Mouse (Mus musculus) E14TG2a.4 (cell line): Measurements from ENCODE around the gene Zfp949.
A peak's percentile ranks its signal among the peaks of the same experiment; 100 is the strongest.

Experiments
- H3K27me3 ChIP-seq: 2 replicates; pipeline ENCODE4 v1.6.1; 2014; ENCODE audit warnings: low read length, control low read depth; ENCODE audit not compliant: insufficient read depth
- H3K36me3 ChIP-seq: 2 replicates; pipeline ENCODE4 v1.6.1; 2014; ENCODE audit warnings: low read length, control low read depth; ENCODE audit not compliant: insufficient read depth
- H3K4me1 ChIP-seq: replicated peaks from 2 replicates; pipeline ENCODE4 v1.6.1; 2014; ENCODE audit warnings: low read depth, low read length, control low read depth
- H3K4me3 ChIP-seq: replicated peaks from 2 replicates; pipeline ENCODE4 v1.5.1; 2014; ENCODE audit warnings: mild to moderate bottlenecking, low read length
- H3K9me3 ChIP-seq: 2 replicates; pipeline ENCODE4 v1.6.1; 2014; ENCODE audit warnings: low read length, control low read depth
- CTCF ChIP-seq: conservative IDR thresholded peaks from 2 replicates; pipeline ENCODE4 v1.5.1; 2014; ENCODE audit warnings: low read length
- NANOG ChIP-seq: IDR thresholded peaks from 2 replicates; pipeline ENCODE4 v1.6.1; 2014; ENCODE audit warnings: borderline replicate concordance, low read length, mixed read lengths
- POU5F1 ChIP-seq: IDR thresholded peaks from 2 replicates; pipeline ENCODE4 v1.6.1; 2014; ENCODE audit warnings: low read length, borderline replicate concordance

Zfp949 gene

DNA sequence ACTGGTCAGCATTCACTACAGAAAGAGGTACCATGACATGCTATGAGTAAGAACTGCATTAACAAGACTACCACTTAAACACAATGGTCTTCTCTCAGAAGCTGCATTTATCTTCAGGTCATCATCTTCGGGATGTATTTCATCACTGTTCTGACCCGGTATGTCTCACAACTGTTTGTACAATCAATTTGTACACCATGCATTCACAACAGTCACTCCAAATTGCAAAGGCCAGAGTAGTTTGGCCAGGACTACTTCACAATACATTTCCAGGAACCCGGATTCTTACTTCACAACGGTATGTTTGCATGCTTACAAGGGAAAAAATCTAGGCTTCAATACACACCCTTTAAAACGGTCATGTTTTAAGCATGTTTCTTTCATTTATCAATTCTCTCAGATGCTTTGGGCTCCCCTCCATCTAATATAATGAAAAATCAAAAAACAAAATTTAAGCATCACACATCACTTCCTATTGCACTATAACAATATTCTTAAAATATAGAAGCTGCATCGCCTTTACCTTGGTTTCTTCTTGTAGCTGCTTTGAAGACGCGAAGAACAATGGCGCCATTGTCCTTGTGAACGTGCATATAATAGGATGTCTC, 25.8 kb upstream of the Zfp949 start:
- Histone ChIP-seq H3K36me3 (peaks cover 31% of the 10 kb centered on the region), H3K27me3 (no peaks in the 10 kb centered on the region), H3K4me1 (peaks cover 35% of the 10 kb centered on the region), H3K4me3 (peak overlapping the region; percentile 98), H3K9me3 (no peaks in the 10 kb centered on the region)
- TF ChIP-seq CTCF (no peak), NANOG (no peak), POU5F1 (no peak)

DNA sequence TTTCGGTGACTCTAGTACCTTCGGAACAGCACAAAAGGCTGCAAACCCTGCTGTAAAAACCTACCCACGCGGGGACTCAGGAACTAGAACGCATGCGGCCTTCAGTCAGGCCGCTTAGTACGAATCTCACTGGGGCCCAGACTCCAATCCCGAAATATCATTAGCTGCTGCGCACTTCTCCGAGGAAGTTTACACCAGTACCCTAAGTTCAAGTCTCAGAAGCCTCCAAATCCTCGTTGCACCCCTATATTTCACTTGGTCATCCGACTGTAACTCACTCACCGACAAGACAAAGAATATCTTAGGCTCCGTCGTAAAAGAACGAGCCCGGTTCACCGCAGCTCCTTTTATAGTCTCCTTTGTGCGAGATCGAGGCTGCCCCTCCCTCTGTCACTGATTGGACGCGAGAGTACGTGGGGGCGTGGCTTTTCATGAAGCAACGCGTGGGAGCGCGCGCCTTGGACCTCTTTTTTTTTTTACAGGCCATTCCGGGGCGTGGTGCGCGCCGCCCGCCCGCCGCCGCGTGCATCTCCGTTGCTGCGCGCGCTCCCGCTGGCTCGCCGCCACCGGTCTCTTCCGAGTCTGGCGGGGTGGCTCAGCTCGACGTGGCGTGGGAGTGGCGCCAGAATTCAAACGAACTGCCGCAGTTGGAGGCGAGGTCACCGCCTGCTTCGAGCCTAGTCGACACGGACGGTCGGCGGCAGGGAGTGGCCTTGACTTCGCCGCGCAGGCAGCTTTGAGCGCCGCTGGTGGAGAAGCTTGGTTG, 25.1 kb upstream of the Zfp949 start:
- H3K27me3 ChIP-seq, result no peaks in the 10 kb centered on the region
- H3K4me1 ChIP-seq, result peaks cover 35% of the 10 kb centered on the region
- peaks cover 31% of the 10 kb centered on the region for H3K36me3 ChIP-seq
- no peaks in the 10 kb centered on the region for H3K9me3 ChIP-seq
- TF ChIP-seq POU5F1 (no peak), NANOG (no peak), CTCF (no peak)
- peak overlapping the region; percentile 98 for H3K4me3 ChIP-seq

DNA sequence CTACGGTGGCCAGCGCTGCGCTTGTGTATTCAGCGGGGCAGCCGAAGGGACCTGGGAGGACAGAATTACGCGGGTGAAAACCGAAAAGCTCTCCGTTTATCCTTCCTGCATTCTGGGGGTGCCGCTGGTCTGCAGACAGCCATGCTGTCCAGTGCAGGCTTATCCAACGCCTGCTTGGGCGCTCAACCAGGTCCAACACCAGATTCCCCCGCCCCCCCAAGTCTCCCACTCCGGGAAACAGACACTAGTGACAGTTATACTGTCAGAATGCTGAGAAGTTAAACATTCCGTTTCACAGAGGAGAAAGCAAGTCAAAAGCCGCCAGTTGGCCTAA, 24.5 kb upstream of the Zfp949 start:
- Histone ChIP-seq H3K27me3 (no peaks in the 10 kb centered on the region), H3K36me3 (peaks cover 31% of the 10 kb centered on the region), H3K4me1 (peaks cover 35% of the 10 kb centered on the region), H3K4me3 (peak overlapping the region; percentile 98), H3K9me3 (no peaks in the 10 kb centered on the region)
- TF ChIP-seq POU5F1 (no peak), CTCF (no peak), NANOG (no peak)

DNA sequence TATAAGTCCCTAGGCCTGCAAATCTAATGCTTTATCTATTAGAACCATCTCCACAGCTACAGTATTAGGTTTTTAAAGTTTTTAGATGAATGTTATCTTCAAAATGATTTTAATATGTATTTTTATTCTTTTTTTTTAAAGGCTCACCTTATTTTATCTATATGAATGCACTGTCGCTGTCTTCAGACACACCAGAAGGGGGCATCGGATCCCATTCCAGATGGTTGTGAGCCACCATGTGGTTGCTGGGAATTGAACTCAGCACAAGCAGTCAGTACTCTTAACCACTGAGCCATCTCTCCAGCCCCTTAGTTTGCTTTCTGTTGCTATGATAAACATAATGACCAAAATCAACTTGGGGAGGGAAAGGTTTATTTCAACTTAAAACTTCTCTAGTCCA, 23.5 kb upstream of the Zfp949 start:
- Histone ChIP-seq H3K4me1 (peaks cover 29% of the 10 kb centered on the region), H3K9me3 (no peaks in the 10 kb centered on the region), H3K4me3 (no peak overlapping the region), H3K27me3 (no peaks in the 10 kb centered on the region), H3K36me3 (peaks cover 28% of the 10 kb centered on the region)
- TF ChIP-seq CTCF (0 out of 2 replicates have a peak, but pooled peaks have one; percentile 15), NANOG (no peak)

DNA sequence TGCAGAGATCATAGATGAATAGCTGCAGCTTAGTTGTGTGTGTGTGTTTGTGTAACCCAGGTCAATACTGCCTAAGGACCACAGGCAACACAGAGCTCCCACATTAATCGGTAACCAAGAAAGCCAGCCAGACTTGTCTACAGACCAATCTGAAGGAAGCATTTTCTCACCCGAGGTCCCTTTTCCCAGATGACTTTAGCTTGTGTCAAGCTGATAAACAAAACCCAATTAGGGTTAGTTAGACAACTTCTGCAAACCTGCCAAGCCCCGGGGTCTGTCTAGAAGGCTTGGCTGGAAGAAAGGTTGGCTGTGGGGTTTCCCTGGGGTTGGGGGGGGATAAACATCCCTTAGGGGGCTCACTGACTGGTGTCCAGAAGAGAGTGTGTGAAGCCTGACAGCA, 23.0 kb upstream of the Zfp949 start:
- TF ChIP-seq CTCF, result no peak
- TF ChIP-seq NANOG, result no peak
- no peak for TF ChIP-seq POU5F1
- Histone ChIP-seq H3K27me3 (no peaks in the 10 kb centered on the region), H3K4me1 (peaks cover 28% of the 10 kb centered on the region), H3K36me3 (peaks cover 28% of the 10 kb centered on the region), H3K9me3 (no peaks in the 10 kb centered on the region), H3K4me3 (no peak overlapping the region)

DNA sequence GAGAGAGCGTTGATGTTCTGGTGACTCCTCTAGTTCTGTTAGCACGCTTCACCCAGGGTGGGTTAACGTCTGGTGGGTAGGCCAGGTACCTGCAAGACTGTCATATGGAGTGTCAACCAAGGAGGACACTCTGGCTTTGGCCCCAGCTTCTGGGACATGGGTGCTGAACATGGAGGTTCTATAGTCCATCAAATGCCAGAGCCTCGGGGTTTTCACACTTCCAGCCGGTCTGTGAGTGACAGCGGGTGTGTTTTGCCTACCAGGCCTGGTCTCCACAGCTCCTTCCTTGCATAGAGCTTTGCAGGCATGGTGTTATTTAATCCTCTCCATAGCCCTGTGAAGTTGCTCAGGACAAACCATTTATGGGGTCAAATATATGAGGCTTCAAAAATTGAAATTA, 22.5 kb upstream of the Zfp949 start:
- no peak for TF ChIP-seq CTCF
- no peak for TF ChIP-seq POU5F1
- no peak for TF ChIP-seq NANOG
- H3K4me3 ChIP-seq, result no peak overlapping the region
- no peaks in the 10 kb centered on the region for H3K9me3 ChIP-seq
- no peaks in the 10 kb centered on the region for H3K27me3 ChIP-seq
- H3K36me3 ChIP-seq, result peaks cover 23% of the 10 kb centered on the region
- H3K4me1 ChIP-seq, result peaks cover 27% of the 10 kb centered on the region

DNA sequence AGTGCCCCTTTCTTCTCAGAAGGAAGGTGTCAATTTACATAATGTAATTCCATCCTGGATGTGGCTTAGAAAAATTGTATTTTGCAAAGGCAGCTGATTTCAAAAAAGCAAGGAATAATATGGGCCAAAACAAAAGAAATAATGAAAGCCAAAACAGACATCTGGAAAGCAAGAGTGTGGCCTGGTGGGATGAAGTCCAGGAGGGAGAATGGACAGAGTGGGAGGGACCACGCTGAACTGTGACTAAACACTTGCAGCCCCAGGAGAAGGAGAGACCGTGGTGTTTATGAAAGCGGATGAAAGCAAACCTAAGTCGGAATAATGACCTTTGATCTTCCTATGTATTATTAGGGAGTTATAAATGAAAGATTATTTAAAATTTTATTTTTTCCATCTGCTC, 19.9 kb upstream of the Zfp949 start:
- H3K27me3 ChIP-seq, result 0 out of 2 replicates have a peak, but pooled peaks cover 5% of the 10 kb centered on the region
- no peaks in the 10 kb centered on the region for H3K36me3 ChIP-seq
- peaks cover 23% of the 10 kb centered on the region for H3K4me1 ChIP-seq
- TF ChIP-seq POU5F1, result no peak
- no peak overlapping the region for H3K4me3 ChIP-seq
- H3K9me3 ChIP-seq, result no peaks in the 10 kb centered on the region

DNA sequence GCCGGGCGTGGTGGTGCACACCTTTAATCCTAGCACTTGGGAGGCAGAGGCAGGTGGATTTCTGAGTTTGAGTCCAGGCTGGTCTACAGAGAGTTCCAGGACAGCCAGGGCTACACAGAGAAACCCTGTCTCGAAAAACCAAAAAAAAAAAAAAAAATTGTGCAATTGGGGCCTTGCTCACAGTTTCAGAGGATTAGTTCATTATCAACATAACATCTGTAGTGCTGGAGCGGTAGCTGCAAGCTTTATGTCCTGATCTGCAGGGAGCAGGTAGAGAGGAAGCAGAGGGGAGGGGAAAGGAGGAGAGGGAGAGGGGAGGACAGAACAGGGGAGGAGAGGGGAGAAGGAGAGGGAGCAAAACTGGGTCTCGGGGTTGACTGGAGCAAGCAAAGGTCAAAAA, 19.1 kb upstream of the Zfp949 start:
- no peaks in the 10 kb centered on the region for H3K36me3 ChIP-seq
- H3K9me3 ChIP-seq, result no peaks in the 10 kb centered on the region
- TF ChIP-seq NANOG (no peak), CTCF (no peak), POU5F1 (no peak)
- peaks cover 21% of the 10 kb centered on the region for H3K4me1 ChIP-seq
- no peak overlapping the region for H3K4me3 ChIP-seq
- 0 out of 2 replicates have a peak, but pooled peaks cover 5% of the 10 kb centered on the region for H3K27me3 ChIP-seq
